Comparison of ENCODE assay signal across 7 mouse cellular contexts in the genomic region with DNA sequence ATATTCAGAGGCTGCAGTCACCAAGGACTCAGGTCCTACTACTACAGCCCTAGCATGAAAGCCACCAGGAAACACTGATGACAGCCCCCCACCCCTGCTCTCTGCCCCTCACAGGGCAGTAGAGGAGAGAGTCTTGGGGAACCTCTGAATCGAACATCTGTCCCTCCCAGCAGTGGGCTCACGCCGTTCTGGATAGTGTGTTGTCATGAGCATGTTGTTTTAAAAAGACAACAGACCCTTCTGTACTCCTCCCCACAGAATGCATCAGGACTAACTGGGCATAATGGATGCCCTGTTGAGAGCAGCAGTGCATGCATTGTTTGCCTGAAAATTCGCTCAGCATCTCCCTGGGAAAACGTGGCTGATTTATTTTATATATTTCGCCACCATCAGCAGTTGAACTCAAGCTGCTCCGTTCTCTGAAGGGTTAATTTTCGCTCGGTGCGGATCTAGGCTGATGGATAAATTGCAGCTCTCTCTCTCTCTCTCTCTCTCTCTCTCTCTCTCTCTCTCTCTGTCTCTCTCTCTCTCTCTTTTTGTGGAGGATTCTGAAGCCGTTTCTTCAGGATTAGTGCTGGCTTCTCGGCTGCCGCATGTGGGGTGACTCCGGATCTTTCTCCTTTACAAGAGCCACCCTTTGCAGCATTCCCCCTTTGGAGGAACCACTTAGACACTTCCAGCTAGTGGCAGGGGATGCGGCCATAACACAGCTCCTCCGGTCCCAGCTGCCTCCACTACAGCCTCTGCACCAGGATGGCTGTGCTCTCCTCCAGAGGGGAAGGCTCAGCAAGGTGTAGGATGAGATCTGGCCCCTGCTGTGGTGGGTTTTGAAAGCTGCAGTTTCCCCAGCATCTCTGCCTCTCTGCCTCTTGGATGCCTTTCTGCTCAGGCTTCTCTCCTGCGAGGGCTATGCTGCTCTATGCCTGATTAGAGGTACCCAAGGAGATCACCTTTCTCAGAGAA.
DNase-seq lines count a peak whose midpoint lies in the region; ATAC-seq and TF ChIP-seq lines count a peak whose summit lies in the region.

No protein-coding gene starts in this region.

- peak overlapping the region; percentile 54 for H3K4me2 ChIP-seq in lung, embryonic 14.5 days
- peak overlapping the region; percentile 64 for H3K4me2 ChIP-seq in embryonic facial prominence, embryonic 12.5 days (replicated peaks)

- H3K27me3 ChIP-seq in lung, embryonic 14.5 days (ENCODE audit: insufficient read depth, low read length): no peaks in the 10 kb centered on the region
- no peaks in the 10 kb centered on the region for H3K27me3 ChIP-seq in embryonic facial prominence, embryonic 12.5 days

- H3K27ac ChIP-seq in lung, embryonic 14.5 days (ENCODE audit: low read depth): no peak overlapping the region
- peak overlapping the region; percentile 60; the same call in 1 of the 2 replicates for H3K27ac ChIP-seq in embryonic facial prominence, embryonic 12.5 days

- peak overlapping the region; percentile 13 for H3K4me3 ChIP-seq in lung, embryonic 14.5 days (ENCODE audit: low read depth, low read length)
- peak overlapping the region; percentile 33 for H3K4me3 ChIP-seq in embryonic facial prominence, embryonic 12.5 days

- no peak for TF ChIP-seq CTCF in lung, embryonic 14.5 days (IDR thresholded peaks at IDR 0.05; ENCODE audit: low read depth)

- peak; percentile 54; the same call in 1 of the 2 replicates for ATAC-seq in lung, embryonic 14.5 days (ENCODE audit: insufficient read depth)
- 0 out of 2 replicates have a peak, but pooled peaks have one; percentile 30 for ATAC-seq in embryonic facial prominence, embryonic 12.5 days (ENCODE audit: insufficient number of reproducible peaks, insufficient read depth, low FRiP score, low TSS enrichment)

- peak overlapping the region; percentile 18; the same call in 1 of the 2 replicates for H3K9ac ChIP-seq in lung, embryonic 14.5 days
- H3K9ac ChIP-seq in embryonic facial prominence, embryonic 12.5 days: peak overlapping the region; percentile 27

- H3K36me3 ChIP-seq in lung, embryonic 14.5 days (ENCODE audit: insufficient read depth): no peaks in the 10 kb centered on the region
- no peaks in the 10 kb centered on the region for H3K36me3 ChIP-seq in embryonic facial prominence, embryonic 12.5 days

- H3K4me1 ChIP-seq in lung, embryonic 14.5 days (ENCODE audit: insufficient read depth): no peaks in the 10 kb centered on the region; the same call in 1 of the 2 replicates
- H3K4me1 ChIP-seq in embryonic facial prominence, embryonic 12.5 days: peaks cover 22% of the 10 kb centered on the region

- DNase-seq in lung, embryonic 14.5 days: peak; percentile 42
- no peak for DNase-seq in lung, postnatal 14 days
- peak; percentile 67 to 68 for DNase-seq in left cerebral cortex, postnatal 36 days (ENCODE audit: low spot score in 2 of 2)
- DNase-seq in right cerebral cortex, postnatal 25 days: peak; percentile 67
- DNase-seq in ovary, adult 18-20 months (ENCODE audit: low spot score): no peak
- no peak for DNase-seq in ovary, postnatal 10 days (ENCODE audit: low spot score)

- intact Hi-C loops in left cerebral cortex, postnatal 36 days (cut with DNase I): loop anchor here (2.0 to 5.0 kb wide), 3 partner anchors 15 to 44 kb away; no protein-coding TSS in a partner anchor

- H3K9me3 ChIP-seq in lung, embryonic 14.5 days (ENCODE audit: low read depth, low read length): no peaks in the 10 kb centered on the region
- no peaks in the 10 kb centered on the region for H3K9me3 ChIP-seq in embryonic facial prominence, embryonic 12.5 days

- WGBS in lung, embryonic 14.5 days: 9% methylated on average over 17 of the region's 17 CpGs
- WGBS in embryonic facial prominence, embryonic 12.5 days: 4% methylated on average over 17 of the region's 17 CpGs

Comparison
In these comparisons a context has a peak if more than half of its experiments do, and no peak if none do; other contexts are left out.
1. DNase-seq: peak in lung, embryonic 14.5 days (single experiment), left cerebral cortex, postnatal 36 days (2 of 2) and right cerebral cortex, postnatal 25 days (single experiment); none in lung, postnatal 14 days (single experiment), ovary, adult 18-20 months (single experiment) and ovary, postnatal 10 days (single experiment).